Mouse (Mus musculus) CH12.LX (cell line): Measurements from ENCODE around the gene Steap3. TPM values are rescaled to one million over a fixed set of nuclear protein-coding genes. Genes with fewer than 3 reads are reported as not detected.
"Not testable (repeated sequence)": the region's sequence is repeated elsewhere in the genome, so short reads cannot be mapped to it uniquely, and the experiment has no call there.

ENCODE experiments used
- DNase-seq: peaks from one replicate; pipeline ENCODE4 v3.0.0-alpha.2; 2013; ENCODE audit errors: extremely low read depth
- H3K27ac ChIP-seq: 2 replicates; pipeline ENCODE4 v1.5.1; 2012; ENCODE audit warnings: low read depth, mild to moderate bottlenecking, control low read depth, moderate library complexity; ENCODE audit not compliant: insufficient read depth
- H3K27me3 ChIP-seq: replicated peaks from 2 replicates; pipeline ENCODE3; 2012; ENCODE audit warnings: inconsistent platforms
- H3K36me3 ChIP-seq, 2 experiments: replicated peaks in 1 of 2; 2 replicates each; pipeline versions ENCODE3 to v1.6.1; 2012; ENCODE audit warnings: inconsistent platforms in 1 of 2, low read length in 1 of 2, mild to moderate bottlenecking in 1 of 2, mixed read lengths in 1 of 2, moderate library complexity in 1 of 2; ENCODE audit not compliant: control insufficient read depth in 1 of 2, insufficient read depth in 1 of 2
- H3K4me1 ChIP-seq, 2 experiments: 2 replicates each; pipeline ENCODE4 v1.6.1; 2012; ENCODE audit warnings: inconsistent platforms in 1 of 2, moderate library complexity in 1 of 2; ENCODE audit not compliant: insufficient read depth in 2 of 2, control insufficient read depth in 1 of 2
- H3K4me2 ChIP-seq: 2 replicates; pipeline ENCODE4 v1.6.1; 2012; ENCODE audit warnings: low read depth, mild to moderate bottlenecking, control low read depth; ENCODE audit not compliant: poor library complexity, insufficient read depth, severe bottlenecking
- H3K4me3 ChIP-seq, 3 experiments: fragments of 150-350 bp in 1 of 3; sonication (generic) in 1 of 3; replicated peaks in 1 of 3; 2 replicates each; pipeline versions ENCODE3 to v1.5.1; 2011 to 2012; ENCODE audit warnings: low read depth in 2 of 3, low read length in 2 of 3, mild to moderate bottlenecking in 2 of 3, moderate library complexity in 2 of 3, control low read depth in 1 of 3, improper control_type of control experiment in 1 of 3, inconsistent platforms in 1 of 3, mixed read lengths in 1 of 3; ENCODE audit not compliant: poor library complexity in 1 of 3
- H3K79me2 ChIP-seq: replicated peaks from 2 replicates; pipeline ENCODE4 v1.6.1; 2012; ENCODE audit warnings: mild to moderate bottlenecking, moderate library complexity; ENCODE audit not compliant: control insufficient read depth, poor library complexity, insufficient read depth, severe bottlenecking; ENCODE audit errors: extremely low read depth
- H3K9ac ChIP-seq: 2 replicates; pipeline ENCODE4 v1.6.1; 2012; ENCODE audit warnings: low read depth, mild to moderate bottlenecking, control low read depth, moderate library complexity; ENCODE audit not compliant: insufficient read depth
- H3K9me3 ChIP-seq: replicated peaks from 2 replicates; pipeline ENCODE3; 2012; ENCODE audit warnings: low read length, inconsistent platforms, mixed read lengths
- EP300 ChIP-seq: IDR thresholded peaks from 2 replicates; pipeline ENCODE4 v1.6.1; 2011; ENCODE audit warnings: low read length, improper control_type of control experiment
- GABPA ChIP-seq: IDR thresholded peaks from 2 replicates; pipeline ENCODE4 v1.6.1; 2012; ENCODE audit warnings: low read depth, low read length, improper control_type of control experiment, inconsistent platforms; ENCODE audit not compliant: insufficient replicate concordance
- HCFC1 ChIP-seq: IDR thresholded peaks from 2 replicates; pipeline ENCODE4 v1.6.1; 2012; ENCODE audit warnings: low read depth, mild to moderate bottlenecking, inconsistent platforms, low read length, improper control_type of control experiment
- MAFK ChIP-seq: IDR thresholded peaks from 2 replicates; pipeline ENCODE4 v1.6.1; 2011; ENCODE audit warnings: low read length, improper control_type of control experiment; ENCODE audit not compliant: insufficient replicate concordance
- MEF2A ChIP-seq: IDR thresholded peaks from 2 replicates; pipeline ENCODE4 v1.6.1; 2014; ENCODE audit warnings: low read depth, mild to moderate bottlenecking, inconsistent platforms, low read length, improper control_type of control experiment, borderline replicate concordance
- MXI1 ChIP-seq: IDR thresholded peaks from 2 replicates; pipeline ENCODE4 v1.6.1; 2011; ENCODE audit warnings: mild to moderate bottlenecking, low read depth, low read length, improper control_type of control experiment
- PAX5 ChIP-seq: IDR thresholded peaks from 2 replicates; pipeline ENCODE4 v1.6.1; 2012; ENCODE audit warnings: low read length, inconsistent platforms, mixed read lengths
- TCF12 ChIP-seq: IDR thresholded peaks from 2 replicates; pipeline ENCODE4 v1.6.1; 2014; ENCODE audit warnings: low read depth, mild to moderate bottlenecking, inconsistent platforms, low read length, improper control_type of control experiment
- ZC3H11A ChIP-seq: IDR thresholded peaks from 2 replicates; pipeline ENCODE4 v1.6.1; 2012; ENCODE audit warnings: low read depth, mild to moderate bottlenecking, inconsistent platforms, low read length, improper control_type of control experiment
- ZKSCAN1 ChIP-seq: IDR thresholded peaks from 2 replicates; pipeline ENCODE4 v1.6.1; 2012; ENCODE audit warnings: low read depth, inconsistent platforms, low read length, improper control_type of control experiment, borderline replicate concordance
- ZMIZ1 ChIP-seq: IDR thresholded peaks from 2 replicates; pipeline ENCODE4 v1.6.1; 2012; ENCODE audit warnings: low read depth, mild to moderate bottlenecking, inconsistent platforms, low read length, improper control_type of control experiment
- dilution Hi-C: fragments of 300-500 bp; cut with MboI; formaldehyde crosslinking; loops from 2 replicates; pipeline ENCODE4 v1.14.3; 2020; ENCODE audit warnings: low sequenced_read_pairs; ENCODE audit not compliant: extremely low pct_unique_long_range_greater_than_20kb, extremely low pct_ligation_motif_present
- in situ Hi-C: fragments of 300-500 bp; cut with MboI; formaldehyde crosslinking; loops from 3 replicates; pipeline ENCODE4 v1.14.3; 2019; ENCODE audit warnings: low sequenced_read_pairs, low pct_ligation_motif_present, low pct_unique_long_range_greater_than_20kb, mixed read lengths
- polyA plus RNA-seq: library from polyadenylated mRNA; unstranded; fragments of >175 nt; gene quantifications from 2 replicates; pipeline ENCODE4 v1.2.1, GENCODE M21; 2012; ENCODE audit warnings: low read depth; ENCODE audit not compliant: insufficient read length
- total RNA-seq, 2 experiments: library from RNA; depleted of rRNA; stranded (reverse); fragments of 300-350 nt in 1 of 2; fragments of >200 nt in 1 of 2; gene quantifications; 2 replicates each; pipeline ENCODE4 v1.2.3; 2012 to 2014

Steap3 gene
- total and polyA plus RNA-seq, 3 experiments, result 1.2 to 8.0 (median 2.9) TPM

GRCm38 (mm10) chr1:120287679-120288078 lies 15.2 kb upstream of the Steap3 start:
- in situ Hi-C loops (no loop called here), dilution Hi-C loops (no loop called here)
- H3K79me2 ChIP-seq, result no peaks in the 10 kb centered on the region
- no peak overlapping the region for H3K27ac ChIP-seq
- DNase-seq, result no peak
- no peaks in the 10 kb centered on the region for H3K36me3 ChIP-seq
- no peak overlapping the region for H3K9ac ChIP-seq
- no peak overlapping the region for H3K4me3 ChIP-seq
- no peak overlapping the region for H3K4me2 ChIP-seq
- peaks cover 0 to 3% of the 10 kb centered on the region in 2 experiments; a peak in 2 of 4 replicates for H3K4me1 ChIP-seq
- no peak for TF ChIP-seq PAX5
- no peak for TF ChIP-seq MAFK
- no peak for TF ChIP-seq HCFC1
- TF ChIP-seq ZMIZ1, result no peak
- TF ChIP-seq GABPA, result no peak
- TF ChIP-seq ZC3H11A, result no peak
- TF ChIP-seq, all 38 proteins: peak for 0
- Histone ChIP-seq H3K9me3 (peaks cover 8% of the 10 kb centered on the region), H3K27me3 (peaks cover 2% of the 10 kb centered on the region)

DNA sequence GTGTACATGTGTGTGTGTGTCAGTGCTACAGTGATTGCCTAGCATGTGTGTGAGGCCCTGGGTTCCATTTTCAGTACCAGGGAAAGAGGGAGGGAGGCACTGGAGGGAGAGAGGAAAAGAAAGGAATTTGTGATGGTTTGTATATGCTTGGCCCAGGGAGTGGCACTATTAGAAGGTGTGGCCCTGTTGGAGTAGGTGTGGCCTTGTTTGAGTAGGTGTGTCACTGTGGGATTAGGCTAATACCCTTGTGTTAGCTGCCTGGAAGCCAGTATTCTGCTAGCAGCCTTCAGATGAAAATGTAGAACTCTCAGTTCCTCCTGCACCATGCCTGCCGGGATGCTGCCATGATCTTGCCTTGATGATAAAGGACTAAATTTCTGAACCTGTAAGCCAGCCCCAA lies 3.6 kb upstream of the Steap3 start:
- in situ Hi-C loops, result not testable (repeated sequence)
- peaks cover 9 to 41% of the 10 kb centered on the region in 2 experiments for H3K4me1 ChIP-seq

GRCm38 (mm10) chr1:120275224-120275623 lies 2.7 kb upstream of the Steap3 start:
- peaks cover 8% of the 10 kb centered on the region for H3K9me3 ChIP-seq
- no peaks in the 10 kb centered on the region for H3K27me3 ChIP-seq
- no peaks in the 10 kb centered on the region for H3K36me3 ChIP-seq
- H3K4me1 ChIP-seq, result peaks cover 14 to 50% of the 10 kb centered on the region in 2 experiments
- no peak overlapping the region for H3K9ac ChIP-seq
- no peak for TF ChIP-seq ZKSCAN1
- 0 out of 2 replicates have a peak, but pooled peaks have one; percentile 15 for TF ChIP-seq EP300
- TF ChIP-seq TCF12, result no peak
- no peak for TF ChIP-seq MEF2A
- no peak for TF ChIP-seq MXI1
- TF ChIP-seq, all 38 proteins: peak for 1
- Histone ChIP-seq H3K27ac (no peak overlapping the region), H3K4me3 (no peak overlapping the region), H3K79me2 (no peaks in the 10 kb centered on the region), H3K4me2 (no peak overlapping the region)
- dilution Hi-C loops (no loop called here), in situ Hi-C loops (no loop called here)
- DNase-seq, result peak; percentile 33

More for the DNA sequence above, 3.6 kb upstream of the Steap3 start:
- H3K9ac ChIP-seq, H3K4me3 ChIP-seq, H3K36me3 ChIP-seq, dilution Hi-C loops, H3K79me2 ChIP-seq, H3K9me3 ChIP-seq, H3K4me2 ChIP-seq, H3K27ac ChIP-seq, H3K27me3 ChIP-seq, DNase-seq: not testable (repeated sequence)
